Comparison of ENCODE assay signal across 20 mouse cellular contexts in the genomic region with DNA sequence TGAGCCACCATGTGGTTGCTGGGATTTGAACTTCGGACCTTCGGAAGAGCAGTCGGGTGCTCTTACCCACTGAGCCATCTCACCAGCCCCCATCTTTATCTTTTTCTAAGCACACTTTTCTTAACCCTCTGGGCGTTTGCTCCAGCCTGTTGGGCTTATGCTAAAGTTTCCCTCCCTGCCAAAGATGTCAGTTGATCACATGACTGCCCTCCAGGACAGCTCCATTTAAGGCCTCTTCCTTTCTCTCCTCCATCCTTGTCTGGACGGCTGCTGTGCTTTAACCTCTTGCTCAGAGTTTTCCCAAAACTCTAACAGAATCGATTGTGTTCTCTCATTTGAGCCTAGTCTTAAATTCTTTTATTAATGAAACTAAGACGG.
"Had no signal": no experiment of that assay in that cellular context is flagged by ENCODE, and none has a peak within 500 bp of the region (broad histone marks: within the 10 kb centered on the region; RNA-seq: fewer than 3 reads in every experiment).

No protein-coding gene starts in this region.

- H3K4me2 ChIP-seq: limb, embryonic 13.5 days; liver, embryonic 12.5 days; liver, embryonic 15.5 days; lung, embryonic 15.5 days; neural tube, embryonic 12.5 days; neural tube, embryonic 15.5 days had no signal

- H3K27ac ChIP-seq: kidney, postnatal 0 days; layer of hippocampus, adult 2 months; limb, embryonic 10.5 days; limb, embryonic 13.5 days; liver, embryonic 12.5 days; liver, embryonic 15.5 days; lung, embryonic 15.5 days; midbrain, embryonic 10.5 days; neural tube, embryonic 12.5 days; neural tube, embryonic 15.5 days had no signal

- H3K4me3 ChIP-seq: layer of hippocampus, adult 2 months; limb, embryonic 10.5 days; limb, embryonic 13.5 days; liver, embryonic 12.5 days; liver, embryonic 15.5 days; lung, embryonic 15.5 days; megakaryocyte, embryonic 14.5 days; midbrain, embryonic 10.5 days; neural tube, embryonic 12.5 days; neural tube, embryonic 15.5 days had no signal

- H3K36me3 ChIP-seq: limb, embryonic 10.5 days; limb, embryonic 13.5 days; liver, embryonic 12.5 days; liver, embryonic 15.5 days; lung, embryonic 15.5 days; midbrain, embryonic 10.5 days; neural tube, embryonic 12.5 days; neural tube, embryonic 15.5 days had no signal

- DNase-seq: kidney, adult 8-10 months; kidney, postnatal 25 days; layer of hippocampus, adult 9-11 months; liver; midbrain, embryonic 14.5 days; right cerebral cortex, postnatal 25 days; thymus, adult 2 months; thymus, postnatal 14 days; thymus, postnatal 4 days had no signal

- H3K9me3 ChIP-seq: limb, embryonic 10.5 days; limb, embryonic 13.5 days; liver, embryonic 12.5 days; liver, embryonic 15.5 days; lung, embryonic 15.5 days; megakaryocyte, embryonic 14.5 days; midbrain, embryonic 10.5 days; neural tube, embryonic 12.5 days; neural tube, embryonic 15.5 days had no signal

- ATAC-seq: liver, embryonic 12.5 days had no signal

- H3K9ac ChIP-seq: limb, embryonic 13.5 days; liver, embryonic 12.5 days; liver, embryonic 15.5 days; lung, embryonic 15.5 days; neural tube, embryonic 12.5 days; neural tube, embryonic 15.5 days had no signal
